Mouse (Mus musculus) hindbrain, embryonic 15.5 days (tissue): ENCODE measurements around the gene Ppp1r1c. TPM values are rescaled to one million over a fixed set of nuclear protein-coding genes. Genes with fewer than 3 reads are reported as not detected.

Source experiments
- ATAC-seq: fragments of 200-750 bp; cut with Nextera tagmentation; 2 replicates; pipeline ENCODE4 v1.8.0; 2017; ENCODE audit warnings: low read depth, moderate number of reproducible peaks, moderate TSS enrichment; ENCODE audit not compliant: low FRiP score
- H3K27ac ChIP-seq: fragments of 300-500 bp; sonication (generic); replicated peaks from 2 replicates; pipeline ENCODE4 v1.5.1; 2015; ENCODE audit warnings: mild to moderate bottlenecking, inconsistent platforms
- H3K27me3 ChIP-seq: fragments of 300-500 bp; sonication (generic); 2 replicates; pipeline ENCODE4 v1.6.1; 2015; ENCODE audit warnings: control low read depth, inconsistent platforms
- H3K36me3 ChIP-seq: fragments of 300-500 bp; sonication (generic); 2 replicates; pipeline ENCODE4 v1.6.1; 2015; ENCODE audit warnings: control low read depth, inconsistent platforms
- H3K4me1 ChIP-seq: fragments of 300-500 bp; sonication (generic); replicated peaks from 2 replicates; pipeline ENCODE4 v1.6.1; 2015; ENCODE audit warnings: control low read depth, inconsistent platforms
- H3K4me2 ChIP-seq: fragments of 300-500 bp; sonication (generic); 2 replicates; pipeline ENCODE4 v1.6.1; 2015; ENCODE audit warnings: moderate library complexity, mild to moderate bottlenecking, inconsistent platforms
- H3K4me3 ChIP-seq: fragments of 300-500 bp; sonication (generic); 2 replicates; pipeline ENCODE4 v1.5.1; 2015; ENCODE audit warnings: mild to moderate bottlenecking, inconsistent platforms
- H3K9ac ChIP-seq: fragments of 300-500 bp; sonication (generic); 2 replicates; pipeline ENCODE4 v1.6.1; 2015; ENCODE audit warnings: inconsistent platforms
- H3K9me3 ChIP-seq: fragments of 300-500 bp; sonication (generic); 2 replicates; pipeline ENCODE4 v1.6.1; 2016; ENCODE audit warnings: control low read depth, inconsistent platforms
- WGBS: fragments of 180-500 bp; shearing (Covaris S2); methylation state at CpG from one replicate; pipeline ENCODE4 v1.1.7; 2015; 5-methylcytosine and 5-hydroxymethylcytosine counted together
- polyA plus RNA-seq: library from polyadenylated mRNA; unstranded; fragments of >200 nt; fragmentation: Nextera tagmentation; extraction: Ambion mirVana; gene quantifications from 2 replicates; pipeline ENCODE4 v1.2.1, GENCODE M21; 2015

The Ppp1r1c gene
- polyA plus RNA-seq: 7.8 and 11.4 TPM in 2 replicates

- H3K4me2 ChIP-seq: no peak within 1 kb of the TSS
- no peak for ATAC-seq
- H3K9ac ChIP-seq: no peak within 1 kb of the TSS
Measured at GRCm38 (mm10) chr2:79707575-79707974, at the start of gene Ppp1r1c. TSS of gene Ppp1r1c (plus strand) at chr2:79707780.

GRCm38 (mm10) chr2:79660417-79661185, 47.0 kb upstream of the Ppp1r1c start:
- Histone ChIP-seq H3K4me2 (no peak overlapping the region), H3K36me3 (peaks cover 22% of the 10 kb centered on the region), H3K9me3 (no peaks in the 10 kb centered on the region), H3K27me3 (no peaks in the 10 kb centered on the region), H3K27ac (no peak overlapping the region), H3K4me1 (no peaks in the 10 kb centered on the region), H3K9ac (no peak overlapping the region), H3K4me3 (no peak overlapping the region)
- WGBS: 74% methylated on average over 12 of the region's 12 CpGs
- no peak for ATAC-seq

More at GRCm38 (mm10) chr2:79707575-79707974, at the start of gene Ppp1r1c:
- Histone ChIP-seq H3K9me3 (no peaks in the 10 kb centered on the region), H3K27me3 (no peaks in the 10 kb centered on the region), H3K4me3 (no peak within 1 kb of the TSS), H3K4me1 (no peaks in the 10 kb centered on the region), H3K36me3 (no peaks in the 10 kb centered on the region), H3K27ac (no peak within 1 kb of the TSS)
- WGBS: 70% methylated on average over 6 of the region's 6 CpGs

GRCm38 (mm10) chr2:79661486-79662104, 46.0 kb upstream of the Ppp1r1c start:
- Histone ChIP-seq H3K9me3 (no peaks in the 10 kb centered on the region), H3K27ac (no peak overlapping the region), H3K4me1 (no peaks in the 10 kb centered on the region), H3K4me2 (no peak overlapping the region), H3K36me3 (peaks cover 22% of the 10 kb centered on the region), H3K27me3 (no peaks in the 10 kb centered on the region), H3K9ac (no peak overlapping the region), H3K4me3 (no peak overlapping the region)
- no peak for ATAC-seq
- WGBS: 51% methylated on average over 7 of the region's 7 CpGs

GRCm38 (mm10) chr2:79664532-79665286, 42.9 kb upstream of the Ppp1r1c start:
- Histone ChIP-seq H3K4me1 (no peaks in the 10 kb centered on the region), H3K4me2 (no peak overlapping the region), H3K36me3 (peaks cover 3% of the 10 kb centered on the region; the same call in 1 of the 2 replicates), H3K4me3 (no peak overlapping the region), H3K9me3 (no peaks in the 10 kb centered on the region), H3K27me3 (no peaks in the 10 kb centered on the region), H3K9ac (no peak overlapping the region), H3K27ac (no peak overlapping the region)
- no peak for ATAC-seq
- 55% methylated on average over 3 of the region's 3 CpGs for WGBS

- Histone ChIP-seq H3K9ac (no peak overlapping the region), H3K9me3 (no peaks in the 10 kb centered on the region), H3K4me1 (no peaks in the 10 kb centered on the region), H3K27me3 (no peaks in the 10 kb centered on the region), H3K4me3 (no peak overlapping the region), H3K27ac (no peak overlapping the region), H3K4me2 (no peak overlapping the region), H3K36me3 (peaks cover 3% of the 10 kb centered on the region; the same call in 1 of the 2 replicates)
- WGBS: 56% methylated on average over 3 of the region's 3 CpGs
- ATAC-seq: no peak
Measured at GRCm38 (mm10) chr2:79665492-79665891, 42.1 kb upstream of the Ppp1r1c start.

- WGBS: 93% methylated on average over 3 of the region's 3 CpGs
- Histone ChIP-seq H3K9me3 (no peaks in the 10 kb centered on the region), H3K36me3 (0 out of 2 replicates have a peak, but pooled peaks cover 4% of the 10 kb centered on the region), H3K4me3 (no peak overlapping the region), H3K27ac (no peak overlapping the region), H3K4me1 (no peaks in the 10 kb centered on the region), H3K27me3 (no peaks in the 10 kb centered on the region), H3K9ac (no peak overlapping the region), H3K4me2 (no peak overlapping the region)
- no peak for ATAC-seq
Measured at GRCm38 (mm10) chr2:79675266-79675665, 32.3 kb upstream of the Ppp1r1c start.

GRCm38 (mm10) chr2:79677663-79678257, 29.8 kb upstream of the Ppp1r1c start:
- no peaks in the 10 kb centered on the region for H3K4me1 ChIP-seq
- no peak overlapping the region for H3K4me2 ChIP-seq
- no peaks in the 10 kb centered on the region for H3K9me3 ChIP-seq
- no peaks in the 10 kb centered on the region for H3K27me3 ChIP-seq
- no peak overlapping the region for H3K4me3 ChIP-seq
- WGBS: 93% methylated on average over 1 of the region's 1 CpGs
- H3K27ac ChIP-seq: no peak overlapping the region
- H3K9ac ChIP-seq: no peak overlapping the region
- no peak for ATAC-seq
- no peaks in the 10 kb centered on the region for H3K36me3 ChIP-seq

- no peak overlapping the region for H3K4me2 ChIP-seq
- WGBS: 91% methylated on average over 4 of the region's 4 CpGs
- H3K36me3 ChIP-seq: no peaks in the 10 kb centered on the region
- no peaks in the 10 kb centered on the region for H3K9me3 ChIP-seq
- no peaks in the 10 kb centered on the region for H3K27me3 ChIP-seq
- H3K27ac ChIP-seq: no peak overlapping the region
- ATAC-seq: no peak
- no peak overlapping the region for H3K9ac ChIP-seq
- no peak overlapping the region for H3K4me3 ChIP-seq
- H3K4me1 ChIP-seq: no peaks in the 10 kb centered on the region
Measured at GRCm38 (mm10) chr2:79681672-79682071, 25.9 kb upstream of the Ppp1r1c start.

GRCm38 (mm10) chr2:79683258-79683657, 24.3 kb upstream of the Ppp1r1c start:
- ATAC-seq: no peak
- no peaks in the 10 kb centered on the region for H3K27me3 ChIP-seq

GRCm38 (mm10) chr2:79690838-79691237, 16.7 kb upstream of the Ppp1r1c start:
- Histone ChIP-seq H3K4me2 (no peak overlapping the region), H3K27ac (no peak overlapping the region), H3K9me3 (no peaks in the 10 kb centered on the region), H3K27me3 (no peaks in the 10 kb centered on the region), H3K4me3 (no peak overlapping the region), H3K36me3 (no peaks in the 10 kb centered on the region), H3K9ac (no peak overlapping the region), H3K4me1 (no peaks in the 10 kb centered on the region)
- 80% methylated on average over 3 of the region's 3 CpGs for WGBS
- no peak for ATAC-seq

More at GRCm38 (mm10) chr2:79683258-79683657, 24.3 kb upstream of the Ppp1r1c start:
- Histone ChIP-seq H3K4me3 (no peak overlapping the region), H3K9ac (no peak overlapping the region), H3K4me2 (no peak overlapping the region), H3K36me3 (no peaks in the 10 kb centered on the region), H3K27ac (no peak overlapping the region), H3K9me3 (no peaks in the 10 kb centered on the region), H3K4me1 (no peaks in the 10 kb centered on the region)
- 73% methylated on average over 4 of the region's 4 CpGs for WGBS

GRCm38 (mm10) chr2:79695190-79695589, 12.4 kb upstream of the Ppp1r1c start:
- Histone ChIP-seq H3K4me2 (no peak overlapping the region), H3K4me1 (no peaks in the 10 kb centered on the region), H3K4me3 (no peak overlapping the region), H3K9ac (no peak overlapping the region), H3K9me3 (no peaks in the 10 kb centered on the region), H3K27me3 (no peaks in the 10 kb centered on the region), H3K27ac (no peak overlapping the region), H3K36me3 (no peaks in the 10 kb centered on the region)
- no peak for ATAC-seq
- WGBS: 88% methylated on average over 4 of the region's 4 CpGs
